Mouse (Mus musculus): Measurements from ENCODE around the gene Mapkbp1.
A peak's percentile ranks its signal among the peaks of the same experiment; 100 is the strongest.

The Mapkbp1 gene

GRCm38 (mm10) chr2:119972537-119972879 lies at the start of gene Mapkbp1:
Gene Mapkbp1, plus strand, starts transcription at chr2:119972699.
- DNase-seq, result no peak

GRCm38 (mm10) chr2:119970571-119970970 lies 1.9 kb upstream of the Mapkbp1 start:
- DNase-seq, result peak; percentile 72

DNA sequence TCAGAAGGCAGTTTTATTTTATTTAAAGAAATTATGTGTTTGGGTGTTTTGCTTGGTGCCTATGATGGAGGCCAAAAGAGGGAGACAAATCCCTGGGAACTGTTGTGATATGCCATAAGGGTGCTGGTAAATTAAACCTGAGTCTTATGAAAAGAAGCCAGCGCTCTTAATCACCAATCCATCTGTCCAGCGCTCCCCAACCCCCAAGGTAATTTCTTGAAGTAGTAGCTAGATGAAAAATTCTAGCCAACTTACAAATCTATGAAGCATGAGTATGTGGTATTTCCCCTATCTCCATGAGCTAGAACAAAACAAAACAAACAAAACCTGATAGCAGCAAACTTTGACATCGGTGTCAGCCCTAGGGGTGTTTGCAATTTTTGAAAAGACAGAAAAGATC lies 1.2 kb upstream of the Mapkbp1 start:
- no peak for DNase-seq

DNA sequence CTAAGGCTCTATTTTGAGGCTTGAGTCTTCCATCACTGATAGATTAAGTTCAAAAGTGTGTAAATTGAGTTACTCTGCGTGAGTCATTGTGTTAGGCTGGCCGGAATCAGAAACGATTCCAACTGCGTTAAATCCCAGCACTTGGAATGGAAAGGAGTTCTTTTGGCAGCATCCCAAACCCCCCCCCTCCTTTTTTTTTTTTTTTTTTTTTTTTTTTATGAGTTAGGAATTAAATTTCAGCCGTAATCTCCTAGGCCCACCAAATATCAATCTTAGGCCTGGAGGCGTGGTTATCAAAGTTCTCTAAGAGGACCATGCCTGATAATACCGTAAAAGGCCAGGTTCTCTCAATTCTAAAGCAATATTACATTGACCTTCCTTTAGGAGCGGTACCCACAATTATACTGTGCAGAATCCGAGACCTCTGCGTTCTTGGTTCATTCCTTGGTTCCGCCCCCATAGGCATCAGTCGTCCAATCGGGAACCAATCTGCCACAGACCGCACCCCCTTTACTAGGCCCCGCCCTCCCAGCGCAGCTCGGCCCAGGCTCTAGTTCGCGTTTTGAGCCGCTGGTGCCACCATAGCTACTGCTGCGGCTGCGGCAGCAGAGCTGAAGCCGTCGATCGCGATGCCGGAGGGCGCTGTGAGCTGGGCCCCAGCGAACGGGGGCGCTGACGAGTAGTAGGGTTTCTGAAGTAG lies 512 bp upstream of the Mapkbp1 start:
- peak; percentile 99 for DNase-seq

- DNase-seq, result no peak
Measured at GRCm38 (mm10) chr2:119980343-119980986, 8.0 kb downstream of the Mapkbp1 start.

DNA sequence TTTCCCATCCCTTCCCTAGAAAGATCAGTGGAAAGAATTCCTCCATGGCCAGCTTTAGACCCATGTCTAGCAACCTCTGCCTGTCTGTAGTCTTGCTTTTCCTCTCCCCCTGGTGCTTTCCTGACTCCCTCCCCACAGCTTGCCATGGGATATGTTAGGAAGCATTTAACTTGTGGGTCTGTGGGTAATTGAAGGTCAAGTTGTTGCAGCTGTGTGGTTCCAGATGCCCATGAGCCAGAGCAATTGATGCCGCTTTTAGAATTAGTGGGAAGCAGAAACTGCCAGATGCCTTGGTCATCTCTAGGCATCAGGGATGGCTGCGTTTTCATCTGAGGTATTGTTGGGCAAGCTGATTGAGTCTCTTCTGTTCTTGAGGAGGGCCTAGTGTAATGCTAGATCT lies 9.1 kb downstream of the Mapkbp1 start:
- no peak for DNase-seq

- peak; percentile 50 for DNase-seq
Measured at GRCm38 (mm10) chr2:119985871-119986270, 13.4 kb downstream of the Mapkbp1 start.

DNA sequence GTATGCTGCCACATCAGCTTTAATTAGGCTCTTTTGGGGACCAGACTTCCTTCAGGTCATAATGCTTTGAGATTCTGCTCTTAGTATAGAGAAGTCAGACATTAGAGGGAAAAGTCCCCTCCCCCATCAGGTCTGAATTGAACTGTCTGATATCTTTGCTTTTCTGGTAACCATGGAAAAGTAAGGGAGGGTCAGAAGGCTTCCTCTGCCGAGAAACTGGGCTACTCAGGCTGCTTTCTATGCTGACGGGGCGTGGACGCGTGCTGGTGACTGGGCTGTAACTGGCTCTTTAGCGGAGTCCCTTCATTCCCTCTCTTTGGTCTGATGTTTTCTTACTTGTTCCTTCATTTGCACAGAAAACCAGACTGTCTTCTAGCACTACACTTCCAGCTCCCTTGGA lies 13.9 kb downstream of the Mapkbp1 start:
- no peak for DNase-seq

GRCm38 (mm10) chr2:119987441-119987840 lies 14.9 kb downstream of the Mapkbp1 start:
- no peak for DNase-seq

- no peak for DNase-seq
Measured at GRCm38 (mm10) chr2:119988952-119989351, 16.5 kb downstream of the Mapkbp1 start.

DNA sequence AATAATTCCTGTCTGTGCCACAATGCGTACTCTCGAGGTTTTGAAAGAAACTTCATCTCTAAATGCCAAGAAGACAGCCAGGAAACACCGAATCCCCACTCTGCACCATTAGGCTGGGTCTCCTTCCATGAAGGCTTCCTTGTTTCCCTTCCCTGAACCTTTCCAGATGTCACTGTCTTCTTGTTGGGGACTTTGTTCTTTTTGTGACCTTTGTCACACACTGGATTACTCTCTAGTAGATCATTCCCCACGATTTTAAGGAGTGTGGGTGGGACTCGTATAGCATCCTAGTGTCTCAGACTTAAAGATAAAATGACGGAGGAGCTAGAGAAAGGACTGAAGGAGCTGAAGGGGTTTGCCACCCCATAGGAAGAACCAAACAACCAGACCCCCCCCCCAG lies 18.4 kb downstream of the Mapkbp1 start:
- no peak for DNase-seq

- no peak for DNase-seq
Measured at GRCm38 (mm10) chr2:119992349-119992748, 19.9 kb downstream of the Mapkbp1 start.

DNA sequence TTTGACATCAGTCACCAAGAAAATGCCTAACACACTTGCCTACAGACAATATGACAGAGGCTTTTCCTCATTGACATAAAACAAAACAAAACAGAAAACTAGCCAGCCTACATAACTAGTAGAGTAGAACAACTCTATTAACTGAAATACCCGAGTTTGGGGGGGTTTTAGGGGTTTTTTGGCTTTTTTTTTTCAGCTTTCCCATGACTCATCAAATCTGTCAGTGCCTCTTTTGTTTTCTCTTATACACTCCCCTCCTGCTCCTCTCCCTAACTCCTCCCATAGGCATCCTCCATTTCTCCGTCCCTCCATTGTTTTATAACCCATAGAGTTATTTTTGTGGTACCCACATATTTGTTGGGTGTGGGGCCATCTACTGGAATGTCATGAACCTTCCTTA lies 21.0 kb downstream of the Mapkbp1 start:
- no peak for DNase-seq

DNA sequence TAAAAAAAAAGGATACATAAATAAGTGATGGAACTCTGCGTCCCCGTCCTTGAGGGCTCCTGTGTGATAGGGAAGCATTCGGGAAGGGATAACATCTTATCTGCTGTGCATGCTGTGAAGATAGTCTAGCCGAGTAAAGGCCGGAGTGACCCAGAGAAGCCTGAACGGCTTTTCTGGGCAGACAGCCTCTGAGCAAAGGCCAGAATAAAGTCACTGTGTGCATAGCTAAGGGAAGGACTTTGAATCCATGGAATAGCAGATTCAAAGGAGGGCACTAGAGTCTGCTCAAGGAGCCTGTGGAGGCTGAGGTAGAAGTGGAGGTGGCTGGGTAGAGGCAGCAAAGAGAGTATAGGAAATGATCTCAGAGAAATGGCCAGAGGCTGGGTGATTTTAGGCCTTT lies 22.3 kb downstream of the Mapkbp1 start:
- no peak for DNase-seq

DNA sequence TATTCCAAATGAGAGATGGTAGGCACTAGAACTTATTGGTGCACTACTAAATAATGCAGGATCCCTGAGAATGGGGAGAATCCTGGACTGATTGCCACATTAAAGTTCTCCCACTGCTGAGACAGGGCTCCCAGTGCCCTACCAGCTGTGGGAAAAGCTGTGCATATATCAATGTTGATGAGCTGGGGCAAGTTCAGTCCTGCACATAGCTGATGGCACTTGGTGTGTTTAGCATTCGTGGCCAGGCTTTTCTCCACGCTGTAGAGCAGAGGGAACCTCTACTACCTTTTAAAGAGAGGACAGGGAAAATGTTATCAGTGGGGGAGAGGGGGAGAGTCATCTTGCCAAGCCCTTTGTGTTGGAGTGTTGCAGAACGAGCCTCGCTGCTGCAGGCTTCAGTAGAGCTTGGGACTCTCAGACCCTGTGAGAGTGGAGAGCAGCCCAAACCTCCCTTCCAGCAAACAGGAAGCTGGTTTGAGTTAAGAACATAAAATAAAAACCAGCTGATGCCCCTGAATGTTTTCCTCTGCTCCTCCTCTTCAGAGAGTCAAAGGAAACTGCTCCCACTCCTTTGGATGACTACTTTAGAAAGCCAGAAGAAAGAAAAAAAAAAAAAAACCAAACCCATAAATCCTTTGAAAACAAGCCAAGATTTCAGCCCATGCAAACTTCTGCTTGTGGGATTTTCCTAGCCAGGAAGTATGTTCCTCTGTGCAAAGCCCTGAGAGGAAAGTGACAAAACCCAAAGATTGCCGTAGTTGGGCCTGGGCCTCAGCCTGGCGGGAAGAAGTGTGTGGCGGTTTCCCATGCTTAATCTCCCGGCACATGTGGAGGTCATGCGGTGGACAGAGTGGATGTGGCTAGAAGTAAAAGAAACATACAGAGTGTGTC lies 23.1 kb downstream of the Mapkbp1 start:
- DNase-seq, result peak; percentile 53

DNA sequence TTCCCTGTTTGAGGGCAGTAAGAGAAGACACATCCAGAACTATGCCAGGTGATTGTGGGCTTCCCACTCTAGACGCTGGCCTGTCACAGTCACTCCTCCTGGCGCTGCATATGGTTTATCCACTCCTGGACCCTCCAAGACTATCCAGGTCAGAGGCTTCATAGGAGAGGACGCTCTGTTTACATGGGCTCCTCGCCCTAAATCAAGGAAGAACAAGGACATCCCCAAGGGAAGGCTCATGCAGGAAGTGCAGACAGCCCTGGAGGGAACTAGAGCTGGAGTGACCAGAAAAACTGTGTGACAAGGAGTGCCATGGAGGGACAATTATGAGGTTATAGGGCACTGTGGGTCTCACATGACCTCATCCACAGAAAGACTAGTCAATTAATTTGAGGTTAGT lies 24.9 kb downstream of the Mapkbp1 start:
- no peak for DNase-seq

- DNase-seq, result no peak
Measured at GRCm38 (mm10) chr2:119999731-120000130, 27.2 kb downstream of the Mapkbp1 start.

DNA sequence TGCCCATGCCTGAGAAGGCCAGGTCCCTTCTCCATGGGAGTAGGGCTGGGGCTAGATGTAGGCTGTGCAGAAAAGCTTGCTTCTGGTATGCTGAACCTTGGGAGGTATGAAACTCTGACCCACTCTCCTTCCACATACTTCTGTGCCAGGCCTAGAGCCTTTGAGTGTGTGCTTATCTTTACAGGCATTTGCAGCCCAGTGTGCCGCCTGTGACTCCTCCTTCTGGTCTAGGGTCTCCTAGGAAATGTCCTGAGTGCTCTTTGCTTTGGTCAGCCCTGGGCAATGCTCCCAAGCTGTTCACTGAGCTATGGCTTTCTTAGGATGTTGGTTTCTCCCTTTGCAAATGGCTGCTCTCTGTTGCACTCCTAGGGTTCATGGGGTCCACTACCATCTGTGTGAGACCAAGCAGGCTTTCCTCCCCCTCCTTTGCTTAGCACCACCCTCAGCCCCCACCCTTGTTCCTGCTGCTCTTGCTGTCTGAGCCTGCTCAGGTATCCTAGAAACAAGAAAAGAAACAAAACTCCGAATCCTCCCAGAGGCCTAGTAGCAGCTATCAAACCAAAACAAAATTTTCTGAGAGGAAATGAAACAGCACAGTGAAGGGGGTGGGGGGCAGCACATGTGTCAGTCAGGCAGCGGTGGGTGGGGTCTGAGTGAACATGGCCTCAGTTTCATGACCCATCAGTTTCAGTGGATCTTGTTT lies 28.5 kb downstream of the Mapkbp1 start:
- DNase-seq, result peak; percentile 63

- DNase-seq, result no peak
Measured at GRCm38 (mm10) chr2:120001956-120002355, 29.5 kb downstream of the Mapkbp1 start.

DNA sequence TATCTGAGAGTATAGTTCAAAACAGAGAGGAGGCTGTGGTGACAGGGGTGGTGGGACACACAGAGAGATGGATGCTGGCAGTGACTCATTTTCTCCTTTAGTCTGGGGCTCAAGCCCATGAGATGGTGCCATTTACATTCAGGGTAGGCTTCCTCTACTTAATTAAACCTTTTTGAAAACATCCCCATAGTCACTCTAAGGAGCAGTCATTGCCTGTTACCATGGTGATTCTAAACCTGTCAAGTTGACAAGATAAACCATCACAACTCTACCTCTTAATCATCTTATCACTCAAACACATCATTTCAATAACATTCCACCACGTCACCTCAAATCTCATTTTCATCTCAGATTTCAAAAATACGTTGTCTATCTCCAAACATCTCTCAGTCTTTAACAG lies 31.5 kb downstream of the Mapkbp1 start:
- DNase-seq, result no peak

- no peak for DNase-seq
Measured at GRCm38 (mm10) chr2:120006696-120007095, 34.2 kb downstream of the Mapkbp1 start.

DNA sequence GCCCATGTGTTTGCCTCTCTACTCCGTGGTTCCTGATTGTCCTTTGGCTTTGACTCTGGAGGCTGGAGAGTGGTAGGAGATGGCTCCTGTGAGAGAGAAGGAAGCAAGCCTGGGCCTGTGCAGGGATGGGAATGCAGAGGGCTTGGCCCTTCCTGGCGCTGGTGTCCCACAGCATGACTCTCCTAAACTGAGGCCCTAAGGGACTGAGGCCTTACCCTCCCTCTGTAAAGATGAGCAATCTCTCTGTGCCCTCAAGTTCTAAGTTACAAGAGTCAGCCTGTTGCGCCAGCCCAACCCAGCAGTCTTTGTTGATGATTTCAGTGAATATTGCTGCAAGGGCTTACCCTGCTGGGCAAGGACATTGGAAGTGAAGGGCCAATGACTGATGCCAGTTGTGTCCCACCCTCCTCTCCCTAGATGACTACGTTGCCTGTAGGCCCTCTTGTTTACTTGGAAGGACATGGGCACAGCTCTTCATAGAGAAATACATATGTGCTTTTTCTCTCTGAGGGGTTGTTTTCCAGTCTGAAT lies 35.2 kb downstream of the Mapkbp1 start:
- no peak for DNase-seq

GRCm38 (mm10) chr2:120008672-120009071 lies 36.2 kb downstream of the Mapkbp1 start:
- peak; percentile 36 for DNase-seq

Data from lung, postnatal 10 days (tissue).